Mouse (Mus musculus): ENCODE measurements at regions not wholly inside any gene's neighbourhood (a gene's known extent, or its start where the extent isn't known, plus 50 kb on each side); places are given as distances from the start of the nearest gene placed in this dataset.

- Histone ChIP-seq H3K9ac (ENCODE audit: low read length) (no peak overlapping the region), H3K27me3 (ENCODE audit: control insufficient read depth, insufficient read depth, low read length) (no peaks in the 10 kb centered on the region), H3K9me3 (ENCODE audit: control insufficient read depth, low read length) (no peaks in the 10 kb centered on the region), H3K4me1 (ENCODE audit: control insufficient read depth, insufficient read depth, low read length) (no peaks in the 10 kb centered on the region), H3K4me3 (ENCODE audit: low read depth, low read length) (no peak overlapping the region), H3K36me3 (ENCODE audit: control insufficient read depth, insufficient read depth, low read length) (0 out of 2 replicates have a peak, but pooled peaks cover 1% of the 10 kb centered on the region), H3K27ac (replicated peaks; ENCODE audit: low read depth, low read length) (no peak overlapping the region), H3K4me2 (ENCODE audit: low read depth, severe bottlenecking) (no peak overlapping the region)
- 67% methylated on average over 3 of the region's 3 CpGs for WGBS
- DNase-seq (ENCODE audit: low spot score) (no peak), ATAC-seq (ENCODE audit: insufficient number of reproducible peaks, low FRiP score, low TSS enrichment, low read depth) (no peak)
Observed at GRCm38 (mm10) chr17:47282476-47282875, 86.2 kb upstream of the Mrps10 start.

GRCm38 (mm10) chr17:47277890-47278289 is 90.8 kb upstream of the Mrps10 start:
- ATAC-seq (ENCODE audit: insufficient number of reproducible peaks, low FRiP score, low TSS enrichment, low read depth) (no peak), DNase-seq (ENCODE audit: low spot score) (no peak)
- 84% methylated on average over 5 of the region's 5 CpGs for WGBS
- Histone ChIP-seq H3K27me3 (ENCODE audit: control insufficient read depth, insufficient read depth, low read length) (no peaks in the 10 kb centered on the region), H3K4me3 (ENCODE audit: low read depth, low read length) (no peak overlapping the region), H3K27ac (replicated peaks; ENCODE audit: low read depth, low read length) (no peak overlapping the region), H3K4me2 (ENCODE audit: low read depth, severe bottlenecking) (no peak overlapping the region), H3K9ac (ENCODE audit: low read length) (no peak overlapping the region), H3K36me3 (ENCODE audit: control insufficient read depth, insufficient read depth, low read length) (no peaks in the 10 kb centered on the region), H3K4me1 (ENCODE audit: control insufficient read depth, insufficient read depth, low read length) (no peaks in the 10 kb centered on the region), H3K9me3 (ENCODE audit: control insufficient read depth, low read length) (no peaks in the 10 kb centered on the region)

GRCm38 (mm10) chr17:47276639-47277038 is 92.0 kb upstream of the Mrps10 start:
- no peak for ATAC-seq (ENCODE audit: insufficient number of reproducible peaks, low FRiP score, low TSS enrichment, low read depth)
- Histone ChIP-seq H3K27ac (replicated peaks; ENCODE audit: low read depth, low read length) (no peak overlapping the region), H3K9ac (ENCODE audit: low read length) (no peak overlapping the region), H3K4me2 (ENCODE audit: low read depth, severe bottlenecking) (no peak overlapping the region), H3K4me3 (ENCODE audit: low read depth, low read length) (no peak overlapping the region), H3K4me1 (ENCODE audit: control insufficient read depth, insufficient read depth, low read length) (no peaks in the 10 kb centered on the region), H3K36me3 (ENCODE audit: control insufficient read depth, insufficient read depth, low read length) (no peaks in the 10 kb centered on the region; the same call in 1 of the 2 replicates), H3K27me3 (ENCODE audit: control insufficient read depth, insufficient read depth, low read length) (no peaks in the 10 kb centered on the region), H3K9me3 (ENCODE audit: control insufficient read depth, low read length) (no peaks in the 10 kb centered on the region)
- 79% methylated on average over 6 of the region's 6 CpGs for WGBS
- no peak for DNase-seq (ENCODE audit: low spot score)

- no peaks in the 10 kb centered on the region for H3K9me3 ChIP-seq (ENCODE audit: control insufficient read depth, low read length)
- H3K4me2 ChIP-seq (ENCODE audit: low read depth, severe bottlenecking), result no peak overlapping the region
- no peaks in the 10 kb centered on the region; the same call in 1 of the 2 replicates for H3K36me3 ChIP-seq (ENCODE audit: control insufficient read depth, insufficient read depth, low read length)
- 83% methylated on average over 19 of the region's 19 CpGs for WGBS
- no peaks in the 10 kb centered on the region for H3K4me1 ChIP-seq (ENCODE audit: control insufficient read depth, insufficient read depth, low read length)
- ATAC-seq (ENCODE audit: insufficient number of reproducible peaks, low FRiP score, low TSS enrichment, low read depth), result no peak
- no peak overlapping the region for H3K27ac ChIP-seq (replicated peaks; ENCODE audit: low read depth, low read length)
- H3K4me3 ChIP-seq (ENCODE audit: low read depth, low read length), result no peak overlapping the region
- H3K9ac ChIP-seq (ENCODE audit: low read length), result no peak overlapping the region
- H3K27me3 ChIP-seq (ENCODE audit: control insufficient read depth, insufficient read depth, low read length), result no peaks in the 10 kb centered on the region
- no peak for DNase-seq (ENCODE audit: low spot score)
Observed at GRCm38 (mm10) chr17:47275796-47276311, 92.8 kb upstream of the Mrps10 start.

- Histone ChIP-seq H3K4me3 (ENCODE audit: low read depth, low read length) (no peak overlapping the region), H3K4me1 (ENCODE audit: control insufficient read depth, insufficient read depth, low read length) (no peaks in the 10 kb centered on the region), H3K9me3 (ENCODE audit: control insufficient read depth, low read length) (no peaks in the 10 kb centered on the region), H3K27me3 (ENCODE audit: control insufficient read depth, insufficient read depth, low read length) (no peaks in the 10 kb centered on the region), H3K4me2 (ENCODE audit: low read depth, severe bottlenecking) (no peak overlapping the region), H3K9ac (ENCODE audit: low read length) (no peak overlapping the region), H3K36me3 (ENCODE audit: control insufficient read depth, insufficient read depth, low read length) (no peaks in the 10 kb centered on the region; the same call in 1 of the 2 replicates), H3K27ac (replicated peaks; ENCODE audit: low read depth, low read length) (no peak overlapping the region)
- DNase-seq (ENCODE audit: low spot score), result no peak
- WGBS, result 90% methylated on average over 7 of the region's 7 CpGs
- no peak for ATAC-seq (ENCODE audit: insufficient number of reproducible peaks, low FRiP score, low TSS enrichment, low read depth)
Observed at GRCm38 (mm10) chr17:47273309-47273708, 95.4 kb upstream of the Mrps10 start.

GRCm38 (mm10) chr17:47271979-47272677 is 96.6 kb upstream of the Mrps10 start:
- ATAC-seq (ENCODE audit: insufficient number of reproducible peaks, low FRiP score, low TSS enrichment, low read depth), result no peak
- Histone ChIP-seq H3K9me3 (ENCODE audit: control insufficient read depth, low read length) (no peaks in the 10 kb centered on the region), H3K4me1 (ENCODE audit: control insufficient read depth, insufficient read depth, low read length) (no peaks in the 10 kb centered on the region), H3K4me3 (ENCODE audit: low read depth, low read length) (no peak overlapping the region), H3K4me2 (ENCODE audit: low read depth, severe bottlenecking) (no peak overlapping the region), H3K9ac (ENCODE audit: low read length) (no peak overlapping the region), H3K27ac (replicated peaks; ENCODE audit: low read depth, low read length) (no peak overlapping the region), H3K36me3 (ENCODE audit: control insufficient read depth, insufficient read depth, low read length) (no peaks in the 10 kb centered on the region; the same call in 1 of the 2 replicates), H3K27me3 (ENCODE audit: control insufficient read depth, insufficient read depth, low read length) (no peaks in the 10 kb centered on the region)
- DNase-seq (ENCODE audit: low spot score), result no peak
- 93% methylated on average over 7 of the region's 7 CpGs for WGBS

GRCm38 (mm10) chr17:47269053-47269891 is 99.4 kb upstream of the Mrps10 start:
- Histone ChIP-seq H3K4me2 (ENCODE audit: low read depth, severe bottlenecking) (no peak overlapping the region), H3K4me3 (ENCODE audit: low read depth, low read length) (no peak overlapping the region), H3K27ac (replicated peaks; ENCODE audit: low read depth, low read length) (no peak overlapping the region), H3K27me3 (ENCODE audit: control insufficient read depth, insufficient read depth, low read length) (no peaks in the 10 kb centered on the region), H3K9ac (ENCODE audit: low read length) (no peak overlapping the region), H3K36me3 (ENCODE audit: control insufficient read depth, insufficient read depth, low read length) (no peaks in the 10 kb centered on the region; the same call in 1 of the 2 replicates), H3K4me1 (ENCODE audit: control insufficient read depth, insufficient read depth, low read length) (no peaks in the 10 kb centered on the region), H3K9me3 (ENCODE audit: control insufficient read depth, low read length) (no peaks in the 10 kb centered on the region)
- ATAC-seq (ENCODE audit: insufficient number of reproducible peaks, low FRiP score, low TSS enrichment, low read depth) (no peak), DNase-seq (ENCODE audit: low spot score) (no peak)
- WGBS, result 90% methylated on average over 19 of the region's 19 CpGs

GRCm38 (mm10) chr17:47267843-47268242 is 100.8 kb upstream of the Mrps10 start:
- H3K27me3 ChIP-seq (ENCODE audit: control insufficient read depth, insufficient read depth, low read length), result no peaks in the 10 kb centered on the region
- DNase-seq (ENCODE audit: low spot score) (no peak), ATAC-seq (ENCODE audit: insufficient number of reproducible peaks, low FRiP score, low TSS enrichment, low read depth) (no peak)
- no peaks in the 10 kb centered on the region; the same call in 1 of the 2 replicates for H3K36me3 ChIP-seq (ENCODE audit: control insufficient read depth, insufficient read depth, low read length)
- H3K4me1 ChIP-seq (ENCODE audit: control insufficient read depth, insufficient read depth, low read length), result no peaks in the 10 kb centered on the region
- no peak overlapping the region for H3K4me3 ChIP-seq (ENCODE audit: low read depth, low read length)
- no peaks in the 10 kb centered on the region; the same call in 1 of the 2 replicates for H3K9me3 ChIP-seq (ENCODE audit: control insufficient read depth, low read length)
- H3K4me2 ChIP-seq (ENCODE audit: low read depth, severe bottlenecking), result no peak overlapping the region
- H3K27ac ChIP-seq (replicated peaks; ENCODE audit: low read depth, low read length), result no peak overlapping the region
- H3K9ac ChIP-seq (ENCODE audit: low read length), result no peak overlapping the region
- 89% methylated on average over 4 of the region's 4 CpGs for WGBS

Data from limb, embryonic 11.5 days (tissue).